Mouse (Mus musculus) ES-E14 (cell line): ENCODE data around the gene Nfam1.

Experiments used
- HCFC1 ChIP-seq: IDR thresholded peaks from 2 replicates; pipeline ENCODE4 v1.6.1; 2012; ENCODE audit warnings: low read length, inconsistent platforms, borderline replicate concordance; ENCODE audit not compliant: insufficient read depth
- ZNF384 ChIP-seq: IDR thresholded peaks from 2 replicates; pipeline ENCODE4 v1.6.1; 2012; ENCODE audit warnings: low read depth, low read length, inconsistent platforms

DNA sequence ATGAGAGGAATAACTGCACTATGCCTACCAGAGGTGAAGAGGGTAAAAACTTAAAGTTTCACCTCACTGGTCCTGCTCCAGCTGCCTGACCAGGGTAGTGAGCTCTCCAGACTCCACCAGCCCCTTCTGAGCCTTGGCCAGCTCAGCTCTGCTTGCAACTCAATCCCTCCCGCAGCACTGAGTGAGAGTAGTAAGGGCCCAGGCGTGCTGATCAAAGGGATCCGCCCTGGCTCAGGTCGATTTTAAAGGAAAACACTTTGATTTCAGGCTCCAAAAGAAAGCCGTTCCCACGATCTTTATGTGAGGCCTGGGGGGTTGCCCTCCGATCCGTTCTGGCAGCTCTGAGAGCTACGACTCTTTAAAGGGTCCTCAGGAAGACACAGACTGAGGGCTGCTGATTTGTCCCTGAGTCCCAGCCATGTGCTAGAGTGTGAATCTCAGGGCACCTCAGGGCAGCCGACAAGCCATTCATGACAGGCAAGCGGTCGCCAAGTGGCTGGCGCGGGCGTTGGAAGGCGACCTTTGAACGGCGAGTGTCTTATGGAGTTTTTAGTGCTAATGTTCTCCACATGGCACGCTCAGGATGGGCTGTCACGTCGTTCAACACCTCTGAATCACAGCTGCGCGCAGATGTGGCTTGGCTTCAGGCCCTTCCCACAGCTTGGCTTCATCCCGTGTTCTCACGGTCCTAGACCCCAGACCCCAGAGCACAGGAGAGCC is 7.9 kb downstream of the Nfam1 start:
- TF ChIP-seq HCFC1 (no peak), ZNF384 (no peak)
